Mouse (Mus musculus): ENCODE measurements around the gene Cdk15. TPM values are rescaled to one million over a fixed set of nuclear protein-coding genes. Genes with fewer than 3 reads are reported as not detected.

Cdk15 gene
- polyA plus RNA-seq, 1 experiment from 2014 or later, result 0.84 TPM

DNA sequence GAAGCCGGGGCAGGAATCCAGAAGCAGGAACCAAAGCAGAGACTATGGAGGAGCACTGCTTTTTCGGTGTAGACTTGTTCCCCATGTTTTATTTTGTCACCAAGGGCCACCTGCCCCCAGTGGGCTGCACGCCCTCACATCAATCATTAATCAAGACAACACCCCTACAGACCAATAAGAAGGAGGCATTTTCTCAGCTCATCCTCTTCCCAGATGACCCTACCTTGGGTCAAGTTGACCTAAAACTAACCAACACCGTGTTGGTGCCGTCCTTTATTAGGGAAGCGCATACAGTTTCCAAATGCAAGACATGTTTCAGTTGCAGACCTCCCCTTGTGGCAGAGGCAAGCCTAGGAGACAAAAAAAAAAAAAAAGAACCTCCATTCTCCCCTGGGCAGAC is 132.5 kb downstream of the Cdk15 start:
- Histone ChIP-seq H3K4me3 (replicated peaks; ENCODE audit: low read depth, low read length) (no peak overlapping the region), H3K27me3 (ENCODE audit: insufficient read depth, low read length) (no peaks in the 10 kb centered on the region), H3K9me3 (replicated peaks; ENCODE audit: low read length) (no peaks in the 10 kb centered on the region), H3K27ac (no peak overlapping the region), H3K36me3 (ENCODE audit: insufficient read depth, low read length) (no peaks in the 10 kb centered on the region), H3K4me1 (replicated peaks; ENCODE audit: insufficient read depth, low read length) (no peaks in the 10 kb centered on the region), H3K9ac (ENCODE audit: low read depth, low read length) (no peak overlapping the region), H3K4me2 (ENCODE audit: low read length) (no peak overlapping the region)
- 79% methylated on average over 6 of the region's 6 CpGs for WGBS
- DNase-seq (ENCODE audit: low spot score) (no peak), ATAC-seq (replicated peaks; ENCODE audit: low FRiP score, low read depth) (no peak)
- no peak for TF ChIP-seq CTCF (IDR thresholded peaks at IDR 0.05; ENCODE audit: low read depth)

- Histone ChIP-seq H3K4me2 (ENCODE audit: low read length) (no peak overlapping the region), H3K4me3 (replicated peaks; ENCODE audit: low read depth, low read length) (no peak overlapping the region), H3K27ac (no peak overlapping the region), H3K27me3 (ENCODE audit: insufficient read depth, low read length) (no peaks in the 10 kb centered on the region), H3K9ac (ENCODE audit: low read depth, low read length) (no peak overlapping the region), H3K36me3 (ENCODE audit: insufficient read depth, low read length) (no peaks in the 10 kb centered on the region), H3K4me1 (replicated peaks; ENCODE audit: insufficient read depth, low read length) (peaks cover 7% of the 10 kb centered on the region; the same call in 1 of the 2 replicates), H3K9me3 (replicated peaks; ENCODE audit: low read length) (no peaks in the 10 kb centered on the region)
- DNase-seq (ENCODE audit: low spot score) (peak; percentile 17), ATAC-seq (replicated peaks; ENCODE audit: low FRiP score, low read depth) (no peak)
- TF ChIP-seq CTCF (IDR thresholded peaks at IDR 0.05; ENCODE audit: low read depth), result no peak
- 55% methylated on average over 3 of the region's 3 CpGs for WGBS
Observed at GRCm38 (mm10) chr1:59391736-59392135, 135.0 kb downstream of the Cdk15 start.

DNA sequence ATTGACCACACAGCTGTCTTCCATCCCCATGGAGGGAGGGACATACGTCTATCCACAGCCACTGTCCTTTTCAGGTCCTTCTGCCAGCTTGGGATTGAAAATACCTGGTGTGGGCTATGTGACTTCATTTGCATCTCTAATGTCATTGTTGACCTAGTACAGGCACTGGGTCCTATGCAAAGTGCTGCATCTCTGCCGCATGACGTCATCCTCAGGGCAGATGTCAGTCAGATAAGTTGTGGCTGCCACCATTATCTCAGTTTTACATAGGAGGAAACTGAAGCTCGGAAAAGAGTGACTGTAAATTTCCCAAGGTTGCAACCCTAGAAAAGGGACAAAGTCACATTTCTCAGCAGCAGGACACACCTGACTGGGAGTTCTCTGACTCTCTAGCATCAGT is 137.4 kb downstream of the Cdk15 start:
- peak overlapping the region; percentile 56 for H3K27ac ChIP-seq

DNA sequence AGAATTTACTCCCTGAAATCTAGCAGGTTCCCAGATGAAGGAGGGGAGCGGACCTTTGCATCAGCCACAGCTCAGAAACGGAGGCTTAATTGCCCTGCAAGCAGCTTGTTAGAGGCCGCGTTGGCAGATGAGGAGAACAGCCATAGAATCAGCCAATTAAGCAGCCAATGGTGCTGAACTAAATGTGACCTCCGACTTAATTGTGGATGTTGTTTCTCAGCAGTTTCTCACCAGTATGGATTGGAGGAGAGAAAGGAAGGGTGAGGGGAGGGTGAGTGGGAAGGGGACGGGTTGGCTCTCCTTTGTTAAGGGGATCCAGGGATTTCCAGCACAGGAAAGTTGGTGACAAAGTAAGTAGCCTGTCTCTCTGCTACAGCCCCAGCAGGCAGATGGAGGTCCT is 137.9 kb downstream of the Cdk15 start:
- DNase-seq (ENCODE audit: low spot score) (peak; percentile 73), ATAC-seq (replicated peaks; ENCODE audit: low FRiP score, low read depth) (0 out of 2 replicates have a peak, but pooled peaks have one; percentile 26)
- 18% methylated on average over 6 of the region's 6 CpGs for WGBS
- H3K27ac ChIP-seq, result peak overlapping the region; percentile 56
- no peaks in the 10 kb centered on the region for H3K9me3 ChIP-seq (replicated peaks; ENCODE audit: low read length)
- H3K4me3 ChIP-seq (replicated peaks; ENCODE audit: low read depth, low read length), result no peak overlapping the region
- H3K4me1 ChIP-seq (replicated peaks; ENCODE audit: insufficient read depth, low read length), result peaks cover 7% of the 10 kb centered on the region; the same call in 1 of the 2 replicates
- no peak overlapping the region for H3K9ac ChIP-seq (ENCODE audit: low read depth, low read length)
- H3K27me3 ChIP-seq (ENCODE audit: insufficient read depth, low read length), result no peaks in the 10 kb centered on the region
- peak overlapping the region; percentile 5; the same call in 1 of the 2 replicates for H3K4me2 ChIP-seq (ENCODE audit: low read length)
- no peaks in the 10 kb centered on the region for H3K36me3 ChIP-seq (ENCODE audit: insufficient read depth, low read length)
- no peak for TF ChIP-seq CTCF (IDR thresholded peaks at IDR 0.05; ENCODE audit: low read depth)

More for the DNA sequence above, 137.4 kb downstream of the Cdk15 start:
- H3K27me3 ChIP-seq (ENCODE audit: insufficient read depth, low read length), result no peaks in the 10 kb centered on the region
- H3K9ac ChIP-seq (ENCODE audit: low read depth, low read length), result no peak overlapping the region
- H3K4me1 ChIP-seq (replicated peaks; ENCODE audit: insufficient read depth, low read length), result peaks cover 7% of the 10 kb centered on the region; the same call in 1 of the 2 replicates
- no peak overlapping the region for H3K4me3 ChIP-seq (replicated peaks; ENCODE audit: low read depth, low read length)
- no peaks in the 10 kb centered on the region for H3K9me3 ChIP-seq (replicated peaks; ENCODE audit: low read length)
- 0 out of 2 replicates have a peak, but pooled peaks have one; percentile 12 for ATAC-seq (replicated peaks; ENCODE audit: low FRiP score, low read depth)
- no peak for TF ChIP-seq CTCF (IDR thresholded peaks at IDR 0.05; ENCODE audit: low read depth)
- H3K4me2 ChIP-seq (ENCODE audit: low read length), result no peak overlapping the region
- no peaks in the 10 kb centered on the region for H3K36me3 ChIP-seq (ENCODE audit: insufficient read depth, low read length)
- no peak for DNase-seq (ENCODE audit: low spot score)
- WGBS, result 56% methylated on average over 4 of the region's 4 CpGs

- Histone ChIP-seq H3K27me3 (ENCODE audit: insufficient read depth, low read length) (no peaks in the 10 kb centered on the region), H3K9me3 (replicated peaks; ENCODE audit: low read length) (no peaks in the 10 kb centered on the region), H3K27ac (peak overlapping the region; percentile 2; the same call in 1 of the 2 replicates), H3K4me2 (ENCODE audit: low read length) (no peak overlapping the region), H3K4me1 (replicated peaks; ENCODE audit: insufficient read depth, low read length) (peaks cover 7% of the 10 kb centered on the region; the same call in 1 of the 2 replicates), H3K4me3 (replicated peaks; ENCODE audit: low read depth, low read length) (no peak overlapping the region), H3K9ac (ENCODE audit: low read depth, low read length) (no peak overlapping the region), H3K36me3 (ENCODE audit: insufficient read depth, low read length) (no peaks in the 10 kb centered on the region)
- ATAC-seq (replicated peaks; ENCODE audit: low FRiP score, low read depth), result no peak
- no peak for TF ChIP-seq CTCF (IDR thresholded peaks at IDR 0.05; ENCODE audit: low read depth)
- WGBS, result 34% methylated on average over 2 of the region's 2 CpGs
- DNase-seq (ENCODE audit: low spot score), result no peak
Observed at GRCm38 (mm10) chr1:59395992-59396391, 139.3 kb downstream of the Cdk15 start.

DNA sequence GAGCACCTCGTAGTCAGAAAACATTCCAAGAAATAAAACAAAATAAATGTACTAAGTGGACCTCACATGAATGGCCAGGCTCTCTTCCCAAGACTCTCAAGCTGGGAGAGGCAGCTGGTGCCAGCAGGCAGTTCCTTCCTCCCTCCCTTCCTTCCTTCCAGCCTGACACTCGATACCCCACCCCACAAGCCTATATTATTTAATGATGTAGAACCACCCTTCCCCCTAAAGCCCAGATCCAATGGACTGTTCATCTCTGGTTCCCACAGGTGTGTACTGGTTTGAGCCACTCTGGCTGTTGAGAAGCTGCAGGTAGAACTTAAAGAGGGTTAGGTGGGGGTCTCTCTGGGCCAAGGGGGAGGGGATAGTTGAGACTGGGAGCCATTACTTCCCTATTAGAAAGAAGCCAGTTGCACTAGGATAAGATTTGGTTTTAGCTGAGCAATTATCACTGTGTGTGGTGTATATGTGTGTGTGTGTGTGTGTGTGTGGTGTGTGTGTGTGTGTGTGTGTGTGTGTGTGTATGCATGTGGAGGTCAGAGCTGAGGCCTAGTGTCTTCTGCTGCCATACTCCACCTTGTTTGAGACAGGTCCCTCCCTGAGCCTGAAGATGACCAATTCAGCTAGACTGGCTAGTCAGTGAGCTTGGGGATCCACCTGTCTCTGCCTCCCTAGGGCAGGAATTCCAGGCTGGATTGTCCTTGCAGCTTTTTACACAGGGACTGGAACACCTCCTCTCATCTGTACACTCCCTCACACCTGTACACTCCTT is 143.0 kb downstream of the Cdk15 start:
- Histone ChIP-seq H3K4me2 (ENCODE audit: low read length) (no peak overlapping the region), H3K36me3 (ENCODE audit: insufficient read depth, low read length) (no peaks in the 10 kb centered on the region), H3K4me1 (replicated peaks; ENCODE audit: insufficient read depth, low read length) (peaks cover 7% of the 10 kb centered on the region; the same call in 1 of the 2 replicates), H3K9ac (ENCODE audit: low read depth, low read length) (no peak overlapping the region), H3K27me3 (ENCODE audit: insufficient read depth, low read length) (no peaks in the 10 kb centered on the region), H3K27ac (no peak overlapping the region), H3K9me3 (replicated peaks; ENCODE audit: low read length) (no peaks in the 10 kb centered on the region), H3K4me3 (replicated peaks; ENCODE audit: low read depth, low read length) (no peak overlapping the region)
- DNase-seq (ENCODE audit: low spot score) (peak; percentile 85), ATAC-seq (replicated peaks; ENCODE audit: low FRiP score, low read depth) (peak; percentile 84)
- 16% methylated on average over 2 of the region's 2 CpGs for WGBS
- TF ChIP-seq CTCF (IDR thresholded peaks at IDR 0.05; ENCODE audit: low read depth), result no peak
